Mouse (Mus musculus) WW6 (cell line): Measurements from ENCODE around the gene H2-Q10.

Source experiments
- DNase-seq: peaks from one replicate; pipeline ENCODE4 v3.0.0-alpha.2; 2013; ENCODE audit warnings: low read depth, low spot score

Gene H2-Q10

DNA sequence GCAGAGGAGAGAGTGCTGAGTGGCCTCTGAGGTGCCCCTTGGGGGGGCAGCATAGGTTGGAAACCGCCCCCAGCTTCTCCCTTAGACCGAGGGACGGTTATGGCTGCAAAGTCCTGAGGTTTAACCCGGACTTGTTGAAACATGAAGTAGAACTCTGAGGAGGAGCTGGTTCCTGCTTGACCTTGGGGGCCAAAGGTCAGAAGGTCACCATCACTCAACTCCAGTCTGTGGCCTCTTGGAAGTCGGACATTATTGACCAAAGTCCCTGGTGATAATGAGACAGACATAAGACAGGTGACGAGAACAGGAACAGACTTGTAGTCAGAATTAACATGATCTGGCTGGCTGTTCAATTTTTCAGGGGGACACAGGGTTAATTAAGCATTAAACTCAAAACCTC is 44.9 kb downstream of the H2-Q10 start:
- no peak for DNase-seq

DNA sequence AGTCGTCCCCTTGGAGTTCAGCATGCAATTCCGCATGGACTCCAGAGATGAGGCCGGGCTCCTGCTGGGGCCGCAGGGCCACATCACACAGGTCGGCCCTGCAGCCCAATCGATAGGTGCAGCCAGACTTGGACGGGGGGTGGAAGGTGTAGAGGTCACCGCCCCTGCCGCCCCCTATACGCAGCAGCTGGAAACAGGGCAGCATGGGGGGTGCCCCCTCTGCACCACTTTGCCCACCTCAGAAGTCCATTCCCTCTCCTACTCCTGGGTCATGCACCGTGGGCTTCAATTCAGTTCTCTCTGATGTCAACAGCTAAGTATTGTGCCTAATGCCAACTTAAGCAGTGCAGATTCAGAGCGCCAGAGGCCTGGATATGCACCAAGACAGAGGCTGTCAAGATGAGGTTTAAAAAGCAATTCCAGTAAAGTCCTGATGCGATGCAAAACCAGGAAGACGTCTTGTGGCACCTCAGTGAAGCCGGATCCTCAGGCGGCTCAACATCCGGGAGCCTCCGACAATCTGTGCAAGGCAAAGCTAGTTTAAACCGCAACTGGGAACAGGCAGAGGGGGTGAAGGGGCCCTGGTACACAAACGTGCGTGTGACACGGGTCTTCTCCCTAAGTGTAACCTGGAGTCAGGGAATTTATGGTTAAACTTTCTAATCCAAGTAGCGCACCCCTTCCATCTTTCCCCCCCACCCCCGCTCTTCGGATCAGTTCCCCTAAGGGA is 46.2 kb downstream of the H2-Q10 start:
- no peak for DNase-seq

DNA sequence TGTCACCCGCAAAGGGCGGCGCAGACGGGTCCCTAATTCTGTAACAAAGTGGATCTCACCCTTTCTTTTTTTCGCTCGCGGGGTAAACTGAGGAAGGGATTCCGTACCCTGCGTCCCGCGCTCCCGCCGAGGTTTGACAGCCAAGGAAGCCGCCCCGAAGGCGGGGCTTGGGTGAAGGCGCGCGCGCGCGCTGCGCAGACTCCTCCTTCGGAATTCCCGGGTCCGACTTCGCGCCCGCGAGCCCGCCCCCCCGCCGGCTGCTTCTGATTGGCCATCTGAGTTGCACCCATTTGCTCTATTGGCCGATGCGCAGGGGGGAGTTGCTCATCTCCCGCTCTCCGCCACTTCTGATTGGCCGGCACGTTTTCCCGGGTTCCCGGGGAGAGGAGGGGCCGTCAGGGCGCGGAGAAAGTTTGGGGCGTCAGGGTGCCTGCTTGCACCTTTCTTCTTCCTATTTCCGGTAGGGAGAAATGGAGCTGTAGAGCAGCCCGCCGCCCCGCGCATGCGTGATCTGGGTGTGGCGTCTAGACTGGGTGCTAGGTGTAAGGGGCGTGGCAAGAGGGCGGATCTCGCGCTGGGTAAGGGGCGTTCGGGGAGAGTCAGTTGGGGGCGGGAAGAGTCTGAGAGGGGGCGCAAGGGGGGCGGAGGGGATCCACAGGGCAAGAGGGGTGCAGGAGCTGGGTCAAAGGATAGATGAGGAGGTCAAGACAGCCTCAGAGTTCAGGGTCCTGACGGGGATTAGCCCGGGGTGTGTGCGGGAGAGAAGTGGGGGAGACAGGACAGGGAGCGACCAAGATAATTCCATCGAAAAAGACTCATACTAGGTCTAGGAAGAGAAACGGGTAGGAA is 47.0 kb downstream of the H2-Q10 start, which contains the start of the genes Tcf19 and Cchcr1:
TSS of gene Tcf19 (minus strand) at position 173 of the 849 bp plus-strand sequence.
TSS of gene Cchcr1 (plus strand) at position 449 of the 849 bp plus-strand sequence.
- DNase-seq, result peak; percentile 98

GRCm38 (mm10) chr17:35517526-35517925 is 47.6 kb downstream of the H2-Q10 start:
- no peak for DNase-seq
